Mouse (Mus musculus) left cerebral cortex, adult 9 months (tissue): Measurements from ENCODE around the gene Atr.

Experiments
- DNase-seq, 2 experiments: peaks; one replicate each; pipeline ENCODE4 v3.0.0; 2022; ENCODE audit warnings: low spot score in 2 of 2

Gene Atr

DNA sequence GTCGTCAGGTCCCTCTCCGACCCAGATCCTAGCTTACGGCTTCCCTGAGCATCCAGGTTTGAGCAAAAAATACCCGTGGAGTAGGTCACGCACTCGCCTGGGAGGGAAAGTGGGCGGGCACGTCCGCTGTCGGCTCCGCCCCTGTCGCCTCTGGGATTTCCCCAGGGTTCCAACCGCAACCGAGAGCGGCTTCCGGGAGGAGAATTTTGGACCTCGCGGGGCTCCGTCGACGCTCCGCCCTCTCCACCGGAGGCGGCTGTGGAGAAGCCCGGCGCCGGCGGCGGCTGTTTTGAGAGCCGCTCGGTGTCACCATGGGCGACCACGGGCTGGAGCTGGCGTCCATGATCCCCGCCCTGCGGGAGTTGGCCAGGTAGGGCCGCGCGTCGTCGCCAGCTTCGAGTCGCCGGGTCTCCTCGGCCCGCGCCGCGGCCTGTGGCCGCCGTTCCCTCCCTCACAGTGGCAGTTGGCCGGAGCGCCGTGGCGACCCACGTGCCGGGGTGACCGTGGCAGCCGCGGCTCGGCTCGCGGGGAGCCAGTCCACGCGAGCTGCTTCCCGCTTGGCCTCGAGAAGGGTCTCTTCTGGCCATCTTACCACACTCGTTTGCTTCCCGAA is at the start of gene Atr:
Gene Atr, plus strand, starts transcription at position 184 of the 613 bp plus-strand sequence.
- DNase-seq = peak; percentile 81 to 93

DNA sequence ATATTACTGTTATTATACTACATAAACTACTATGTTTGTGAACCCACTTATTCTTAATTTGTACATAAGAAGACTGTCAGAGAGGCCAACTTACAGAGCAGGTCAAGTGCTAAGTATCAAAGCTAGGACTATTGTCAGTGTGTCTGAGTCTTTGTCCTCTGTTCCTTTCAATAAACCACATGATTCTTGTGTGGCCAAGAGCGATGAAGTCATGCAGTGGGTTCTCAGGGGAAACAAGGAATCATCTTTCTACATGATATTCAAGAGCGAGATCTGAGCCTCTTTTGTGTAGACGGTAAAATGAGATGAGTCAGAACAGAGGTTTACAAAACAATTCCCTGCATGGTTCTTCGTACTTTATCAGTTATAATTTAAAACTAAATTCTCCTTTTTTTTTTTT is 47.8 kb upstream of the Atr start:
- DNase-seq = no peak

DNA sequence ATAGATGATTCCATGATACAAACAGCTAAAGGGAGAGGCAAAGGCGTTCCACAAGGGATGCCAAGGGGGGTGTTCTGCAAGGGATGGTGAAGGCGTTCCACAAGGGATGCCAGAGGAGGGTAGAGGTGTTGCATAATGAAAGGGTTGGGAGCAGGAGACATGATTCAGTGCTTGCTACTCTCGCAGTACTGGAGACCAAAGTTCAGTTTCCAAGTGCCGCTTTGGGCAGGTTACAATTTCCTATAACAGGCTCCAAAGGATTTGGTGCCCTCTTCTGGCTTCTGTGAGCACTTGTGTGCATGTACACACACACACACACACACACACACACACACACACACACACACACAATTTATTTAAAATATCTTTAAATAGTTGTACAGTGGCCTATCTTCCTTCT is 45.6 kb upstream of the Atr start:
- no peak for DNase-seq

DNA sequence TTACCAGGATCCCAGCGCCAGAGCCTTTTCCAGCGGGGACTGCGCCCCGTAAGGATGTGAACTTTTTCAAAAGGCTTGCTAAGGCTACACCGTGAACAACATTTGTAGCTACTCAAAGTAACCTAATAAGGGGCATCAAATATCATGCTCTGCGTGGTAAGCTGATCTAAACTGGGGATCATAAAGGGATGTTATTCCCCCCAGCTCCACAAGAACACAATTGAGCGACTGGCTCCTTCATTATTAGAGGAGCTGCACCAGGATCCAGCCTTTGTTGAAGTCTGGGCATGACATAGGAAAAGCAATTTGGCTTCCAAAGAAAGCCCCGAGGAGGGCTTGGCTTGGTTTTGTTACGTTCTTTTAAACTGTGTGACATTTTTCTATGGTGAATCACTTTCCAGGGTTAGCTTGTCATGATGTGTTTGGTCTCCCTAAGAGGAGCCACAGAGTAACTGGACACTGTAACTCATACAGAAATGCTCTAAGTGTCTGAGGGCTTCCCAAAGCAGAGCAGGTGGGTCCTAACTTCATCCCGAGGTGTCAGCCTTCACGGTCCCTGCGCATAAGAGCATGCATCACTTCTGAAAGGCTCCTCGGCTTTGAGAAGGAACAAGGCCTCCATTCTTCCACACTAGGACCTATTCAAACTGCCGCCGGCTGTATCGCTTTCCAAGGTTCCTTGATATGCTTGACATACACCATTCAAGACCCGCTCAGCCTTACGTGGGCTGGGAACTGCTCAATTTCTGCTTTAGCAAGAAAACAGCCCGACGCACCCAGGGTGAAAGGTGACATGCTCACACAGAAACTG is 43.5 kb upstream of the Atr start:
- DNase-seq = no peak

DNA sequence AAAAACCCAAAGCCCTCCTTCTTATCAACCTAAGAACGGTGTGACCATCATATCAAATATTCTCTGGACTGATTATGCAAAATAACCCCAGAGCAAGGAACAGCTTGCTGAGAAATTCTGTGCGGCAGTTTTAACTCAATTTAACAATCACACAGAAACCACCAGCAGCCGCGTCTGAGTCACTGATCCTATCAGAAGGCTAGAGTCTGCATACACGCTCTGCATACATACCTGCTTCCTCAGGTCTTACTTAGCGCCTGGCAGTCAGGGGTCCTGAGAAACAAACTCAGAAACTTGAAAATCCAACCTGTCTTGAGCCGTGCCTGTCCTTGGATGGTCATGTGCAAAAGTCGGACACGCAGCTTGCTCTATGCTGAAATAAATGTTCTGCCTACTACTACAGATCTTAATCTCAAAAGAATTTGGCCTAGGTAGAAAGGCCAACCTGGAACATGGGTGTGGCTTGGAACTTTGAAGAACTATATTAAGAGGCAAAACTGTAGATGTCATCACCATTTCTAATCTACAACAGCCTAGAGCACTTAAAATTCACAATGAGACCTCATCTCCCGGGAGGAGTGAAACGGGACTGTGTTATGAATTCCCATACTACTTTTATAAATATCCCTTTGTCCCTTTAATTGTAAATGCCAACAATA is 42.3 kb upstream of the Atr start:
- no peak for DNase-seq

DNA sequence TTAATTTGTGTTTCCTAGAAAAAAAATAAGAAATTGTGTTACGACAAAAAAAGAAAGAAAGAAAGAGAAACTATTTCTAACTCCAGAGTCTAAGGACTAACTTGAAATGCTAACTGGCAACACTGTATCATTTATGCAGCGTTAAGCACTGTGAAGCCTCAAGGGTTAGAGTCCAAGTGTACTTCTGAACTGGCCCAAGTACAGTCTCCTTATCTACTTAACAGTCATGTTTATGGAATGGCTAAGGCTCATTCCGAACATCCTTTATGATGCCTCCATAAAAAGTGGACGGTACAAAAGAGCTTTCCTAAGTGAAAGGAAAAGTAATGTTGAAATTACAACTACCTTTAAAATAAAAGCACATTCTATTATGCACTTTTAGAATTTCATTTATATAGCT is 41.7 kb upstream of the Atr start:
- no peak for DNase-seq

DNA sequence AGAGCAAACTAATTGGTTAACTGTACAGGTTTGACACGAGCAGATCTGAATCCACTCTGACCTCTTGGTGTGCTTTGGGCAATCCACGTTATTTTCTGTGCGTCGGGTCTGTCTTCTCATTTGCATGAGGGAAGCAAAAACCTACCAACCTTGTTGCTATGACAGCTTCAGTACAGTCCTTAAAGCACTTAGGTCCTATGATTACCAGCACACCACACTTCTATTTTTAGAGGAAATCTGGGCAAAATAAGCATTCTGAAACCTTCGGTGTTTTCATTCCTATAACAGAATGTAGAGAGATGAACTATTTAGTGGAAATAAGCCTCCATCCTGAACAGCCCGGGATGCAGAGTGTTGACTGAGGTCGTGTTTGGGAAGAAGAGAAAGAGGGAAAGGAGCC is 34.9 kb upstream of the Atr start:
- no peak for DNase-seq

DNA sequence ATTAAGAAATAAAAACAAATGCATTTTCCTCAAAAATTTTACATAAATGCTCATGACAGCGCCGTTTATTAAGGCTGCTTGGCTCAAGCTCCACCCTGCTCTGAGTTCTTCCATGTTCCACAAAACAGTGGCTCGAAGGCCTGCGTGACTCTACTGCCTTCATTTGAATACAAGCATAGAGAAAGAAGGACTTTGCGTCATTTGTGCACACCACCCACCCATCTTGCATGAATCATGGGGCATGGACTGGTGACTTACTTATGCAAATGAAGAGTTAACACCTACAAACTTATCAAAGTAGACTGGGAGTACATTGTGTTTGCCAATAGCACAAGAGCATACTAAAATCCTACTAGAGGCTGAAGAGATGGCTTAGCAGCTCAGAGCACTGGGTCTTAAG is 29.8 kb upstream of the Atr start:
- DNase-seq = peak in 1 of 2 experiments; percentile 42

DNA sequence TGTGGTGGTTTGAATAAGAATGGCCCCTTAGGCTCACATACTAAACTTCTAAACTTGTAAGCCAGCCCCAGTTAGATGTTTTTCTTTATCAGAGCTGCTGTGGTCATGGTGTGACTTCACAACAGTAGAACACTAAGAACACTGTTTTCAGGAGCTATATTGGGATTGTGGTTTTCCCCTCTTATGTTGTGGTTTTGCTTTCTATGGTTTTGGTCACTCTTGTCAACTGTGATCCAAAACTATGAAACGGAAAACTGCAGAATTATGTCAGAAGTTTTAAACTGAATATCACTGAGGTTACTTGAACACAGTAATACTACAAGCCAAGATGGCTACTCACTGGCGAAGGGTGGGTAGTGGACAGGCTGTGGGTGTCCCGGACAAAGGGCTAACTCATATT is 24.6 kb upstream of the Atr start:
- no peak for DNase-seq

DNA sequence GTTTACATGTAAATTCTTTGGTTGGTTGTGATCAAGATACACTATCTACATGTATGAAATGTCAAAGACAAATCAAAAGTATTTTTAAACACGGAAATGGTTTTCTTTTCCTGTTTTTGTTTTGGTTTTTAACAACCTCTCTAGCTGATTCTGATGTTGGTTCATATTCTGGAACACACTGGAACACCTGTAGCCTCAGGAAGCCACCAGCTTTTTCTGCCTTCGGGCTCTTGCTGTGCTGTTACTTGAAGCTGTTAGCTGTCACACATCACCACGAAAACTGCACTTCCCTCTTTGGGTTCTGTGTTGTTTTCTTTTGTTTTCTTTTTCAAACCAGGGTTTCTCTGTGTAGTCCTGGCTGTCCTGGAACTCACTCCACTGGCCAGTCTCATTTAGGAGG is 22.6 kb upstream of the Atr start:
- DNase-seq = no peak

DNA sequence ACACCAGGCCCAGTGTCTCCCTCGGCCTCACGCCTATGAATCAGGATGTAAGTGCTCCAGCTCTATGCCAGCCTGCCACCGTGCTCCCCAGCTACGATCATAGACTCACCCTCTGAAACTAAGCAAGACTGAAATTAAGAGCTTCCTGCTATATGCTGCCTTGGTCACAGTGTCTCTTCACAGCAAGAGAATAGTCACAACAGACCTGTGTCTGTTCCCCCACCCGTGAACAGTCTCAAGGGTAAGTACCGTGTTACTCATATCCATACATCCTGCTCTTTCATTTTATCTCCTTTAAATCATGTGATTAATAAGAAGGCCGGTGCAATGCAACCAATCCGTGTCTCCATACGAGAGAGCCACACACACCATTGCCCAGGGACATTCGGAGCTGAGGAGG is 21.7 kb upstream of the Atr start:
- DNase-seq = no peak

DNA sequence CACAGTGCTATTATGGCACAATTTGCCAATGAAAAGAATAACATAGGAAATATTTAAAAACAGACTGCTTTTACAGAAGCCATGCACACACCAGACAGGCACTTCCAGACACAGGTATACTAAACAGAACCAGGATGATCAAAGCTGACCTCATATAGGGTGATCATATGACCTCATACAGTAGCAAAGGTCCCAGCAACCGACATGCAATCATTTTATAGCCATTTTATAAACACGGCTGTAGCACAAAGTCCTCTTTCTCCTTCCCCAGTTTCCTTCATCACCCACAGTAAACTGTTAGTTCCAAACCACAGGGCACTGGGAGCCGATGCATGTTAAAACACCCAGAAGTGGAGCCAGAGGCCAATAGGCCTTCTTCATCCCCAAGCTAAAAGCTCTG is 18.0 kb upstream of the Atr start:
- DNase-seq = no peak

DNA sequence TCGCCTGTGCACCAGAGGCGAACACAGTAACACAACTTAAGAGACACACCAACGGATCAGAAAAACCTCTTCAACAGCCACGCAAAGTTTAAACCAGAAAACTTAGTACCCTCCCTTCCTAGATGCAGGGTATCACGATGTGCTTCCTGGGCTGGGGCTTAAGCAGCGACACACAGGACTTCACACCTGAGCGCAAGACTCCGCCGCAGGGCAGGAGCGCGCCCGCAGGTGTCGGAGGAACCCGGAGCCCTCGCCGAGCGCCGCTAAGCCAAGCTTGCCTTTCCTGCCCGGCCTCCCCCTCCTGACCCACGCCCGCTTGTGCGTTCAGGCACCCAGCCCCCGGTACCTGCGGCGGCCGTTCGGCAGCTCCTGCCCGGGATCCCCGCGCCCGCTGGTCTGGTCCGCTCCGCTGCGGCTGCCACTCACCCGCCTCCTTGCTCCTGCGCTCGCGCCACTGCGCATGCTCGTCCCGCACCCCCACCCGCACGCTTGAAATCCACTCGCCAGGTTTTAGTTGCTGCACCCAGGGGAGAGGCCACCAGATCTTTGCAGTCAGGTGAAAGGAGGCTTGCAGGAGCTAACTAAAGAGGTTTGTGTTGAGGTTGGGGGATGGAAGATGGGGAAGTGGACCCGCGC is 12.5 kb upstream of the Atr start, which contains the start of gene Pls1:
Gene Pls1, minus strand, starts transcription at position 487 of the 636 bp plus-strand sequence.
- DNase-seq = peak; percentile 67 to 92

DNA sequence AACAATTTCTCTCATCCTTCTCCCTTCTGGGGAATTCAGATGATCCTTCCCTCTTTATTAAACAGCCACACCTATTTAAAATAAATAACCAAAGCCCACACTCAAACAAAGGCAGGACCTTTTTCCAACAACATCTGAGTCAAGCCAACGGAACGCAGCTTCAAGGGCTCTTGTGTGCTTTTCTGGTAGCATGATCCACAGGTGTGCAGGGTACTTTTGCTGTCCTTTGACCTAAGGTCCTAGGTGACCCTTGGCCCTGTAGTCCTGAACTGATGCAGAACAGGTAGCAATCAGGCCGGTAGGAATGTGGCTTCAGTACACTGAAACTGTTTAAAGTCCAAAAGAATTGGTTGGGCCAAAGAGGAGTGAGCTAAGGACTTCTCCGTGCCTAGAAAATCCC is 11.7 kb upstream of the Atr start:
- no peak for DNase-seq

DNA sequence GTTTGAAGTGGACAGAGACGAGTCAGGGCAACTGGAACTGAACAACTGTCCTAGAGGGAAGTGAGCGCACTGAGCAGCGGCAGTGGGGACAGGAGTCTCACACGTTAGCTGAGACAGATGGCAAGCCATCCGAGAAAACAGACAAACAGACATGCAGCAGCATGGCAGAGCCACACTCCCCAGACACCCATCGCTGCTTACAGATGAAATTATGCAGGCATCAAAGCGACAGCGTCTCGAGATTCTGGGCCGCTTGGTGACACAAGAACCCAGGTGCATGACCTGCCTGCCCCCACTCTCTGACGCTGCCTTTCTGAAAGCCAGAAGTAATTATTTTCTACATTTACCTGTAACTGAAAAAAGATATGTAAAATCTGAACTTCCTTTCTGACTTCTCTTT is 5.7 kb upstream of the Atr start:
- DNase-seq = no peak

DNA sequence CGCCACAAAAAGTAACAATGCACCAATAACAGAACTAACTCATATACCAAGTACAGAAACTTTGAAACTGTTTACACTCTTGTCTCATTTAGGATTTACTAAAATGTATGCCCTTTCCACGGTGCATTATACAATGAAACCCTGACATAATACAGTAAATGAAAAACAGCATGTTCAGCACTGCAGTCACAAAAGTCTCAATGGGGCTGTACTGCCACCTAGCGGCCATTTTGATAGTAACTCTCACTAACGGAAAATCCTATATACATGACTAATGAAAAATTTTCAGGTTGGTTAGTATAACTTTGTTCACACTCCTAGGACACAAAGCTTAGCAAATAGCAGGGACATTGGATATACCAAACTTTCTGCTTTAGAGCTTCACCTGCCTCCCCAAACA is 4.5 kb upstream of the Atr start:
- peak in 1 of 2 experiments; percentile 85 for DNase-seq

DNA sequence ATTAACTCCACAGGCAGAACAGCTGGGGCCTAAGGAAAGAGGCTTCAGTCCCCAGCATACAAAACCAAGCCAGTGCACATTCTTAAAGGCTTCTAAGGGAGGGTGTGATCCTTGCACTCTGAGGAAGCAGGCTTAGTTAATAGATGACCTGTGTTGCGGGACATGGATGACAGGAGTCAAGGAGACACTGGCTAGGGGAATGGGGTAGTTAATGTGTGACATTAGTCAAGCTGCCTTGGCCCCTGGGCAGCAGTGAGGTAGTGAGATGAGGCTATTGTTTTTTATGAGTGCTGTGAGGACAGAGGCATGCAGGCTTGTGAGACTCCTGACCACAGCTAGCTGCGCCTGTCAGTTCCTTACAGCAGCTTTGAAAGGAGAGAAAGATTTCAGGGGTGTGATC is 2.5 kb upstream of the Atr start:
- no peak for DNase-seq

DNA sequence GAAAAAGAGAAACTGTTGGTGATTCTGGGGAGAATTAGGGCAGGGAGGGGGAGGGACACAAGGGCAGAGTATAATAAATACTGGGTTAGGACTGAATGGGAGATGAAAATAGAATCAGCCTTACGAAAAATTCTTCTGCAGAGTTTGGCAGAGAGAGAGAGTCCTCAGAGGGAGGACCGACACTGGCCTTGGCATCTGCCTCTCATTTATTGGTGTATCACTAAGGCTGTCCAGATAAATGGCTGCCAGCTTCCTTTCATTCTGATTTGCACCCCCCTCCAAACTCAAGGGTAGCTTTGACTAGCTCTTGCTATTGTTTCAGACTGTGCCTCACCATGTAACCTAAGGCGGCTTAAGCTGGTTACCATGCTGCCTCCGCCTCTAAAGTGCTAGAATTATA is 1.4 kb upstream of the Atr start:
- no peak for DNase-seq

DNA sequence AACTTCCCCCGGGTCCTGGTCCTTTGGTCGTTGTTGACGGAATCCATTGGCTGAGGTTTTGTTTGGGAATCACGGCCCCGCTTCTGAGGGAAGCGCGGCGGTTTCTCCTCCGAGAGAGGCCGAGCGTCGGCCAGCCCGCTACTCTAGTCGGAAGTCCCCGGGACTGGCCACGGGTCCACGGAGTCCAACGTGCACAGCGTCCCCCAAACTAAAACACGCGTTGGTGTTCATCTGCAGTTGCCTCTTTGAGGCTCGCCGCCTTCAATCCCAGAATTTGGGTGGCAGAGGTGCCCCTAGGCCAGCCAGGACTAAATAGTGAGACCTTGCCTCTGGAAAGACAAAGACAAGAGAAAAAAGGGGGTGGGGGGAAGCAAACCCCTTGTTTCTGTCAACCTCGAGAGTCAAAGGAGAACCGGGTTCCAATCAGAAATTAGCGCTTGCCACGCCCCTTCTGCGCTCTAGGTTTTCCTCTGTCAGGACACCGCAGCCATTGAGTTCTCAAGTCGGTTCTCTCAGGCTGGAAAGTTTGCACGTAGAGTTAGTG is 702 bp downstream of the Atr start:
- no peak for DNase-seq

DNA sequence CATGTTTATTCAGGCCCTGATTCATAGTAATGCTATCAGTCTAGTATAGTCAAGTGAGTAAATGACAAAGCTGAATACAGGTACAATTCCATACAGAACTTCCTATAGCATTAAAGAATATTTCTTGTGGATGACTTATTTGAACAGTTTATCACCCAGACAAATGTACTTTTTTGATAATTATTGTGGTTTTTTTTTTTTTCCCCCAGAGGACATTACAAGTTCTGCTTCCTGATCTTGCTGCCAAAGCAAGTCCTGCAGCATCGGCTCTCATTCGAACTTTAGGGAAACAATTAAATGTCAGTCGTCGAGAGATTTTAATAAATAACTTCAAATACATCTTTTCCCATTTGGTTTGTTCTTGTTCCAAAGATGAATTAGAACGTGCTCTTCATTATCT is 20.8 kb downstream of the Atr start:
- DNase-seq = no peak

DNA sequence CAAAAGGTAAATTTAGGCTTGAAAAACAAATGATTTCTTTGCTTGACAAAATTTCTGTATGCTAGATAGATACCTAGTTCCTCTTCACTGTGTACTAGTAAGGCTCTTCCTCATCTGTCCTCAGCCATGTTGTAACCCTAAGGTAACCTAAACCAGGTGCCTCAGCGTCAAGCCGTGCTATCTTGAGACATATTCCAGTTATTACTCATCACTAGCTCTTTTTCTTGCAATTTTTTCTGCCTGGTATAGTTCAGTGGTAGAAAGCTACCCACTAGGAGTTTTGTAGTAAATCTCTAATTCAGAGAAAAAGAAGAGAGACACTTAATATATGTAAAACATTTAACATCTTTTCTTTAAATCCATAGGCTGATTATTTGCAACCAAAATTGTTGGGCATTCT is 25.4 kb downstream of the Atr start:
- DNase-seq = no peak

DNA sequence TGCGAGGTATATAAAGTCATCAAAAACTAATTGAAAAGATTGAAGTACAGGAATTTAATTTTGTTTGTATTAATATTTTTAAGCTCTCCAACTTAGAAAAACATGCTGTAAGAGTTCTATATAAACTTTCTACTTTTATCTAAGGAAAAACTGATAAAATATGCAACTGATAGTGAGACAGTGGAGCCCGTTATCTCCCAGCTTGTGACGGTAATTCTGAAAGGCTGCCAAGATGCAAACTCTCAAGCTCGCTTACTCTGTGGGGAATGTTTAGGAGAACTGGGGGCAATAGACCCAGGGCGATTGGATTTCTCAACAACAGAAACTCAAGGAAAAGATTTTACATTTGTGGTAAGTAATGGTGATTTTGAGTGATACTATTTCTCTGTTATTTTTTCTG is 40.0 kb downstream of the Atr start:
- no peak for DNase-seq
